Mouse (Mus musculus): ENCODE measurements around the gene Rnf157. TPM values are rescaled to one million over a fixed set of nuclear protein-coding genes. Genes with fewer than 3 reads are reported as not detected.

Gene Rnf157
- polyA plus RNA-seq, 1 experiment from 2014 or later: 4.9 TPM

GRCm38 (mm10) chr11:116396934-116397330 is 15.9 kb downstream of the Rnf157 start:
- H3K4me3 ChIP-seq (ENCODE audit: low read depth, low read length): no peak overlapping the region
- no peaks in the 10 kb centered on the region for H3K4me1 ChIP-seq (replicated peaks; ENCODE audit: control insufficient read depth, insufficient read depth, low read length)
- no peak for ATAC-seq
- no peak overlapping the region for H3K27ac ChIP-seq (ENCODE audit: low read depth, low read length)
- WGBS: 98% methylated on average over 3 of the region's 3 CpGs
- no peaks in the 10 kb centered on the region for H3K9me3 ChIP-seq (ENCODE audit: control insufficient read depth)
- peaks cover 17% of the 10 kb centered on the region; the same call in 1 of the 2 replicates for H3K36me3 ChIP-seq (ENCODE audit: control insufficient read depth, insufficient read depth)
- no peak for TF ChIP-seq CTCF (IDR thresholded peaks at IDR 0.05; ENCODE audit: low read depth)
- H3K4me2 ChIP-seq (replicated peaks; ENCODE audit: low read depth): no peak overlapping the region
- H3K9ac ChIP-seq (ENCODE audit: low read depth, low read length): no peak overlapping the region
- H3K27me3 ChIP-seq (replicated peaks; ENCODE audit: control insufficient read depth, insufficient read depth, low read length): no peaks in the 10 kb centered on the region

- Histone ChIP-seq H3K27me3 (replicated peaks; ENCODE audit: control insufficient read depth, insufficient read depth, low read length) (no peaks in the 10 kb centered on the region), H3K4me3 (ENCODE audit: low read depth, low read length) (no peak overlapping the region), H3K9ac (ENCODE audit: low read depth, low read length) (no peak overlapping the region), H3K9me3 (ENCODE audit: control insufficient read depth) (no peaks in the 10 kb centered on the region), H3K36me3 (ENCODE audit: control insufficient read depth, insufficient read depth) (peaks cover 17% of the 10 kb centered on the region; the same call in 1 of the 2 replicates), H3K4me1 (replicated peaks; ENCODE audit: control insufficient read depth, insufficient read depth, low read length) (no peaks in the 10 kb centered on the region), H3K27ac (ENCODE audit: low read depth, low read length) (no peak overlapping the region), H3K4me2 (replicated peaks; ENCODE audit: low read depth) (no peak overlapping the region)
- no peak for TF ChIP-seq CTCF (IDR thresholded peaks at IDR 0.05; ENCODE audit: low read depth)
- 85% methylated on average over 11 of the region's 11 CpGs for WGBS
- no peak for ATAC-seq
Measured at GRCm38 (mm10) chr11:116396276-116396933, 16.4 kb downstream of the Rnf157 start.

DNA sequence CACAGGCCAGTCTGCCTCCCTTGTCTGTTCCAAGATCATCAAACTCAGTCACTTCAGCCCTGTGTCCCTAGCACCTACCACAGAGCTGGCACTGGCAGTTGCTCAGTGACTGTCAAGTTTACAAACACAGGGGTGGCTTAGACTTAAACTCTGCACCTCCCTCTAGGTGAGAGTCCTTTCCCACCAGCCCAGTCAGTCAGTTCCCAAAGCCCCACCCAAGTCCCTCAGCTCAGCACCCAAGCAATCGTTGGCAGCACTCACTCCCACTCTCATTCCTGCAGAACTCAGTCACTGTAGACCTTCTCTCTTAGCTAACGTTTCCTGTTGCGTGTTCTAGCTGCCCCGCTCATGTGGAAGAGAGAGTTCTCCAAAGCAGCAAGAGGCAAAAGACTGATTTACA is 18.1 kb downstream of the Rnf157 start:
- Histone ChIP-seq H3K36me3 (ENCODE audit: control insufficient read depth, insufficient read depth) (peaks cover 17% of the 10 kb centered on the region; the same call in 1 of the 2 replicates), H3K4me3 (ENCODE audit: low read depth, low read length) (no peak overlapping the region)

GRCm38 (mm10) chr11:116388841-116389480 is 23.9 kb downstream of the Rnf157 start:
- no peaks in the 10 kb centered on the region for H3K27me3 ChIP-seq (replicated peaks; ENCODE audit: control insufficient read depth, insufficient read depth, low read length)
- no peaks in the 10 kb centered on the region for H3K4me1 ChIP-seq (replicated peaks; ENCODE audit: control insufficient read depth, insufficient read depth, low read length)
- ATAC-seq: peak; percentile 62
- H3K27ac ChIP-seq (ENCODE audit: low read depth, low read length): peak overlapping the region; percentile 7; the same call in 1 of the 2 replicates
- 61% methylated on average over 14 of the region's 14 CpGs for WGBS
- no peaks in the 10 kb centered on the region for H3K36me3 ChIP-seq (ENCODE audit: control insufficient read depth, insufficient read depth)
- no peak overlapping the region for H3K4me3 ChIP-seq (ENCODE audit: low read depth, low read length)
- H3K4me2 ChIP-seq (replicated peaks; ENCODE audit: low read depth): peak overlapping the region; percentile 51
- no peak overlapping the region for H3K9ac ChIP-seq (ENCODE audit: low read depth, low read length)
- H3K9me3 ChIP-seq (ENCODE audit: control insufficient read depth): no peaks in the 10 kb centered on the region
- peak; percentile 34; the same call in 1 of the 2 replicates for TF ChIP-seq CTCF (IDR thresholded peaks at IDR 0.05; ENCODE audit: low read depth)

More for the DNA sequence above, 18.1 kb downstream of the Rnf157 start:
- Histone ChIP-seq H3K4me2 (replicated peaks; ENCODE audit: low read depth) (no peak overlapping the region), H3K27ac (ENCODE audit: low read depth, low read length) (peak overlapping the region; percentile 54), H3K4me1 (replicated peaks; ENCODE audit: control insufficient read depth, insufficient read depth, low read length) (no peaks in the 10 kb centered on the region), H3K9ac (ENCODE audit: low read depth, low read length) (no peak overlapping the region), H3K9me3 (ENCODE audit: control insufficient read depth) (no peaks in the 10 kb centered on the region), H3K27me3 (replicated peaks; ENCODE audit: control insufficient read depth, insufficient read depth, low read length) (no peaks in the 10 kb centered on the region)
- no peak for TF ChIP-seq CTCF (IDR thresholded peaks at IDR 0.05; ENCODE audit: low read depth)
- 72% methylated on average over 4 of the region's 4 CpGs for WGBS
- ATAC-seq: no peak

DNA sequence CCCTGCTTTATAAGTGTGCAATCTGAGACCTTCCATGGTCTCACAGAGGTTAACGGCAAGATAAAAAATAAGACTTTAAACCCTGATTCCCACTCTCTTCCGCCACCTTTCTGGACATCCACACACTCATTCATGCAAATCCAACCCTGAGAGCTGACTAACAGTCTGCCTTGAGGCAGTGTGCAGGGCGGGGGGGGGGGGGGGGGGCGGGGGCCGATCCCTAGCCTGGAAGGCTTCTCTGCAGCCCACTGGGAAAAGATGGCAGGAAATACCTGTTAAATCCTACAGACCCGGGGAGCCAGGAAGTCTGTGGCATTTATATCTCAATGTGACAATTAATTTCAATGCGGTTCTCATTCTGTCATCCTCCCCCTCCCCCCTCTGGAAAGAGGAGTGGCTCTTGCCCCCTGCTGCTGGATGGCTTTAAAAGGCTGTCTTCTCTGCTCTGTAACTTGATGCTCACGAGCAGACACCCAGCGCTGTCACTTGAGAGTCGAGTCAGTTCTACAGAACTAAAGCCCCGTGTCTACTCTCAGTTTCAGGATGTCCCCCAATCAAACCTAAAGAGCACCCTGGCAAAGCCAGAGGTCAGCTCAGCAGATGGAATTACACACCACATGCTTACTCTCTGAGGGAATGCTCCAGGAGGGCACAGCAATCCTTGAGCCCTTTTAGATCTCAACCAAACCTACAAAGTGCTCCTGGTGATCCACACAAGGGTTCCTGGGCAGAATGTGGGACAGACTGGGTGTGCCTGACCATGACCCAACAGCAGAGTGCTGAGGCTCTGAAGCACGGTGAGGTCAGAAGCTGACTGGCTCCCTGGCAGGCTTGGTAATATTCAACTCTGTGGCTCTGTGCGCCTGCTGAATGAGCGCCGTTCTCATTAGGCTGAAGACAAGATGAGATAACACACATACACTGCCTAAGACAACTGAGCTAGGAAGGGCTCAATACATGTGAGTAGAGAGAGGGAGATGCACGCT is 25.5 kb downstream of the Rnf157 start:
- Histone ChIP-seq H3K9me3 (ENCODE audit: control insufficient read depth) (no peaks in the 10 kb centered on the region), H3K27me3 (replicated peaks; ENCODE audit: control insufficient read depth, insufficient read depth, low read length) (no peaks in the 10 kb centered on the region), H3K9ac (ENCODE audit: low read depth, low read length) (no peak overlapping the region), H3K4me1 (replicated peaks; ENCODE audit: control insufficient read depth, insufficient read depth, low read length) (no peaks in the 10 kb centered on the region), H3K27ac (ENCODE audit: low read depth, low read length) (peak overlapping the region; percentile 66), H3K4me3 (ENCODE audit: low read depth, low read length) (no peak overlapping the region), H3K4me2 (replicated peaks; ENCODE audit: low read depth) (peak overlapping the region; percentile 14; the same call in 1 of the 2 replicates), H3K36me3 (ENCODE audit: control insufficient read depth, insufficient read depth) (no peaks in the 10 kb centered on the region)
- ATAC-seq: peak; percentile 48
- TF ChIP-seq CTCF (IDR thresholded peaks at IDR 0.05; ENCODE audit: low read depth): peak; percentile 14; the same call in 1 of the 2 replicates
- WGBS: 16% methylated on average over 15 of the region's 16 CpGs

GRCm38 (mm10) chr11:116385999-116386398 is 26.8 kb downstream of the Rnf157 start:
- Histone ChIP-seq H3K27me3 (replicated peaks; ENCODE audit: control insufficient read depth, insufficient read depth, low read length) (no peaks in the 10 kb centered on the region), H3K27ac (ENCODE audit: low read depth, low read length) (no peak overlapping the region), H3K4me3 (ENCODE audit: low read depth, low read length) (no peak overlapping the region), H3K4me1 (replicated peaks; ENCODE audit: control insufficient read depth, insufficient read depth, low read length) (no peaks in the 10 kb centered on the region), H3K9me3 (ENCODE audit: control insufficient read depth) (no peaks in the 10 kb centered on the region), H3K4me2 (replicated peaks; ENCODE audit: low read depth) (no peak overlapping the region), H3K36me3 (ENCODE audit: control insufficient read depth, insufficient read depth) (no peaks in the 10 kb centered on the region), H3K9ac (ENCODE audit: low read depth, low read length) (no peak overlapping the region)
- no peak for ATAC-seq
- TF ChIP-seq CTCF (IDR thresholded peaks at IDR 0.05; ENCODE audit: low read depth): no peak
- WGBS: 67% methylated on average over 5 of the region's 5 CpGs
